Mouse (Mus musculus): ENCODE measurements at regions not wholly inside any gene's neighbourhood (a gene's known extent, or its start where the extent isn't known, plus 50 kb on each side); places are given as distances from the start of the nearest gene placed in this dataset.
A peak's percentile ranks its signal among the peaks of the same experiment; 100 is the strongest.

GRCm38 (mm10) chr7:128834894-128835293, 90.2 kb downstream of the Sec23ip start:
- no peak for DNase-seq (ENCODE audit: low spot score)

- no peak for DNase-seq (ENCODE audit: low spot score)
These were observed 91.7 kb downstream of the Sec23ip start for GRCm38 (mm10) chr7:128836435-128836834.

- DNase-seq (ENCODE audit: low spot score): no peak
These were observed 97.8 kb downstream of the Sec23ip start for GRCm38 (mm10) chr7:128842561-128842960.

GRCm38 (mm10) chr7:128843576-128843975, 98.8 kb downstream of the Sec23ip start:
- DNase-seq (ENCODE audit: low spot score): no peak

GRCm38 (mm10) chr7:128849261-128849660, 104.5 kb downstream of the Sec23ip start:
- DNase-seq (ENCODE audit: low spot score): no peak

- no peak for DNase-seq (ENCODE audit: low spot score)
These were observed 109.5 kb downstream of the Sec23ip start for GRCm38 (mm10) chr7:128854193-128854592.

GRCm38 (mm10) chr7:128854690-128855343, 110.1 kb downstream of the Sec23ip start:
- DNase-seq (ENCODE audit: low spot score): no peak

GRCm38 (mm10) chr7:128860141-128860540, 115.4 kb downstream of the Sec23ip start:
- DNase-seq (ENCODE audit: low spot score): peak; percentile 63

- peak; percentile 12 for DNase-seq (ENCODE audit: low spot score)
These were observed 116.0 kb downstream of the Sec23ip start for GRCm38 (mm10) chr7:128860709-128861108.

GRCm38 (mm10) chr7:128861376-128861775, 116.6 kb downstream of the Sec23ip start:
- no peak for DNase-seq (ENCODE audit: low spot score)

- DNase-seq (ENCODE audit: low spot score): no peak
These were observed 124.1 kb downstream of the Sec23ip start for GRCm38 (mm10) chr7:128868799-128869198.

- DNase-seq (ENCODE audit: low spot score): no peak
These were observed 139.3 kb downstream of the Sec23ip start for GRCm38 (mm10) chr7:128884015-128884414.

GRCm38 (mm10) chr7:128885551-128885950, 140.8 kb downstream of the Sec23ip start:
- no peak for DNase-seq (ENCODE audit: low spot score)

GRCm38 (mm10) chr7:128910134-128910533, 165.4 kb downstream of the Sec23ip start:
- no peak for DNase-seq (ENCODE audit: low spot score)

GRCm38 (mm10) chr7:128937976-128938730, 193.4 kb downstream of the Sec23ip start:
- DNase-seq (ENCODE audit: low spot score): no peak

GRCm38 (mm10) chr7:128960575-128960974, 215.8 kb downstream of the Sec23ip start:
- no peak for DNase-seq (ENCODE audit: low spot score)

- no peak for DNase-seq (ENCODE audit: low spot score)
These were observed 235.2 kb downstream of the Sec23ip start for GRCm38 (mm10) chr7:128979904-128980303.

GRCm38 (mm10) chr7:128980827-128981226, 236.1 kb downstream of the Sec23ip start:
- no peak for DNase-seq (ENCODE audit: low spot score)

- DNase-seq (ENCODE audit: low spot score): no peak
These were observed 254.0 kb downstream of the Sec23ip start for GRCm38 (mm10) chr7:128998759-128999158.

GRCm38 (mm10) chr7:129002419-129002818, 254.4 kb upstream of the Plpp4 start:
- DNase-seq (ENCODE audit: low spot score): no peak

GRCm38 (mm10) chr7:129003150-129003549, 253.7 kb upstream of the Plpp4 start:
- DNase-seq (ENCODE audit: low spot score): no peak

GRCm38 (mm10) chr7:129016353-129016752, 240.5 kb upstream of the Plpp4 start:
- DNase-seq (ENCODE audit: low spot score): no peak

- DNase-seq (ENCODE audit: low spot score): no peak
These were observed 229.7 kb upstream of the Plpp4 start for GRCm38 (mm10) chr7:129027116-129027515.

GRCm38 (mm10) chr7:129048023-129048422, 208.8 kb upstream of the Plpp4 start:
- DNase-seq (ENCODE audit: low spot score): no peak
